Mouse (Mus musculus): ENCODE data around the gene Ust.

DNA sequence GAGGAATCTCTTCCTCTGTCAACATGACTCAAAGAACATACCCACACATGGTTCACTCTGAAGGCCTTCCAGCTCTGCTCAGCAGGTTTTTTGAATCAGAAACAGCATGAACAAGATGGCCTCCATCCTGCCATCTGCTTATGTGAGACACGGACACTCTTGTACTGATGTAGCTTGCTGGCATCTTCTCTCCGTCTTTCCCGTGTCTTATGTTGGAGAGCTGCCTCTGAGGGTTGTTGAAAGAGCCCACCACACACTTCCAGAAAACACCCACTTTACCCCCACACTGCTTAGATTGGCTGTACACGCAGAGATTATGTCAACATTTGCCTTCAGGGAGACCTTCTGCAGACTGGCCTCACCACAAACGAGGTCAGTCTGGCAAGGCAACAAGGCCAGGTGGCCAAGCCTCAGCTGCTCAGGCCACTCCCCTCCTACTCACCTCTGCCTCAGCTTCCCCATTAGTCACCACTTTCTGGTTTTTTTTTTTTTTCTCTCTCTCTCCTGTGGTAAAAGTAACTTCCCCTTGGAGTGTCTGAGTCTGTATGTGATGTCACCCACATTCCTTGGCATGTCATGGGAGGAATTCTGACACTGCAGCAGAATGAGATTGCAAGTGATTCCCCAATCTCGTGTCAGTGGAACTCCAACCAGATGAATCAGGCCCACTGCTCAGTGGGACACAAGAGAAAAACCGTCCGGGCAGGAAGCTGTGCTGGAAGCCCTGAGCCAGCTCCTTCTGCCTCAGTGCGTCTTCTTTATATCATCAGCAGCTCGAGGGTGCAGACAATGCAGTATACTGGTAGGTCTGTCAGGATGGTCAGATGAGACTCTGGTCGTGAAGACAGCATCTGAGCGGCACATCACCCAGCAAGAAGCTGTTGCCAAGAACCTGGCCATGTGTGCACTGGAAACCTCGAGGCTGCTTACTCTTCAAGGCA is 19.4 kb downstream of the Ust start:
- TF ChIP-seq ZC3H11A (IDR thresholded peaks at IDR 0.05; ENCODE audit: low read depth, low read length) (no peak), CTCF (conservative IDR thresholded peaks at IDR 0.05 in 1 of 2, IDR thresholded peaks at IDR 0.05 in 1 of 2; ENCODE audit: low read depth in 2 of 2, low read length in 2 of 2) (no peak), POLR2A (IDR thresholded peaks at IDR 0.05; ENCODE audit: low read depth, low read length) (no peak), BHLHE40 (IDR thresholded peaks at IDR 0.05; ENCODE audit: low read depth, low read length) (no peak)

All from CH12.LX (cell line).